Mouse (Mus musculus) right cerebral cortex, postnatal 25 days (tissue): ENCODE results near the gene Rufy3.

Source experiments
- DNase-seq: peaks from one replicate; pipeline ENCODE4 v3.0.0; 2022

Rufy3 gene

DNA sequence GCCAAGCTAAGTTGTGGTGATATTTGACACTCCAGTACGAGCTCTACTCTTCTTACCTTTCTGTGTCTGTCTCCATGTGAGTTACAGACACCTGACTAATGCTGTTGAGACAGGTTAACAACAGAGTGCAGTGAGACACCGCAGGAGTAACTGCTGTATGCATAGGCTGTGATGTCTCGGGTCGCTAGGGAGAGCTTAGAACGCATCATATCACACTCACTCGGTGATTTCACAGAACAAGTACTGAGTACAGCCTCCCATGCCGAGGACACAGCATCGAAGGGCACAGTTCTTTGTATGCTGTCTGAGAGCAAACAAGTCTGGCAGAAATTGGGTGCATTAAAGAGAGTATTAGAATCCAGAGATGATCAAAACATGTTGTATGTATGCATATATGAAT is 65.1 kb downstream of the Rufy3 start:
- no peak for DNase-seq

DNA sequence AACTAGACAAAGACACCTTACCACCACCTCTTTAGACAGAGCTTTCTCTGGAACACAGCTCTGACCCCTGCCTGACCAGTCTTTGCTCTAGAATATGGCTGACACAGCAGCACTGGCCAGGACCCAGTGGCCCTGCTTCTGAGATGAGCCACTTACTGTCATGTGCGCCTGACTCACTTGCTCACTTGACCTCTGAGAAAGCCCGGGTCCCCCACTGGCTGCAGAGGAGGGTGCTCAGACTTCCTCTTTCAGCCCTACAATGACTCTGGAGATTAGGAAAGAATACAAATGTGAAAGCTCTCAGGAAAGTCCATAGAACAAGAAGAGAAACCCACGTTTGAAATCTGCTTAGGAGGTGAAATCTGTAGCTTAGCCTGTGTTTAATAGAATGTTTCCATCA is 66.0 kb downstream of the Rufy3 start:
- no peak for DNase-seq

DNA sequence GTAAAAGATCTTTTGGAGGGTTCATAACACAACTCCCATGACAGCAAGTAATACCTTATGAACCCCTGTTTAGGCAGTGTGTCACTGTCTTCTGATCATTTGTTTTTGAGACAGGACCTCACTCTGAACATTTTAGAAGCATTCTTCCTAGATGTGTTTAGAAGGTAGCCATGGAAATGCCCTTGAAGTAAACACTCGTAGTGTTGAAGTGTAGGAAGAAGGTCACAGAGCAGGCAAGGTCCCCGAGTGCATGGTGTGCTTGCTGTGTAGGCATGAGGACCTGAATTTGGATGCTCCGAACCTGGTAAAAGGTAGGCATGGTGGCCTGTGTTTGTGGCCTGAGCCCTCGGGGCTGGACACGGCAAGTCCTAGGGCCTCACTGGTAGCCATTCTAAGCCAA is 66.7 kb downstream of the Rufy3 start:
- DNase-seq: no peak

DNA sequence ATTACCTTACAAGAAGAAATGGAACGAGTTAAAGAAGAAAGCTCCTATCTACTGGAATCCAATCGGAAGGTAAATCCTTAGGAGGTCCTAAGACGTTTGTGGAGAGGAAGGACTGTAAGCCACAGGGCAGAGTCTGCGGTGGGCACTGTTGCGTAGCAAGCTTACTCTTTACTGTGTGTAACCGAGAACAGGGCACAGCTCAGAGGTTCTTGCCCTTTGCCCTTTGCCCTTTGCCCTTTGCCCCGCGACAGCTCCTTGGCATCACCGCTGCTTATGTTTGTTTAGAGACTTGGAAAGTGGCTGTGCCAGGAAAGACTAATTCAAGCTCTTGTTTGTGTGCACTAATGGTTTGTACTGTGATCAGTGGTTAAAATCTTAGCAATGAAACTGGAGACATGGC is 67.6 kb downstream of the Rufy3 start:
- DNase-seq: no peak

DNA sequence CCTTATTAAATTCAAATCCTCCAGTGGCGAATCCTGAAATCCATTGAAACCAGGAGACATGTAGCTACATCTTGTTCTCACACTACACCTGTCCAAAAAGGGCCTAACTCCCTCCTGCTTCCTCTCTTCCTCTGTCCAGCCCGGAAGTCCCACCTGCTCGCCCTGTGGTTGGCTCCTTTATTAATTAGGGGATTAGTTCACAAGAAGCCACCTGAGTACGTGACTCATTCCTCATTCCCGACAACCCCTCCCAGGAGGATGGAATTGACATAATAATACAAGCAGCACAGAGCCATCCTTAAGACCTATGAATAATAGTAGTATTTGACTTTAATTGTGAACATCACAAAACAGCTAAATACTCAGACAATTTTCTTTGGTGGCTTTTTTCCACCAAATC is 69.2 kb downstream of the Rufy3 start:
- no peak for DNase-seq

DNA sequence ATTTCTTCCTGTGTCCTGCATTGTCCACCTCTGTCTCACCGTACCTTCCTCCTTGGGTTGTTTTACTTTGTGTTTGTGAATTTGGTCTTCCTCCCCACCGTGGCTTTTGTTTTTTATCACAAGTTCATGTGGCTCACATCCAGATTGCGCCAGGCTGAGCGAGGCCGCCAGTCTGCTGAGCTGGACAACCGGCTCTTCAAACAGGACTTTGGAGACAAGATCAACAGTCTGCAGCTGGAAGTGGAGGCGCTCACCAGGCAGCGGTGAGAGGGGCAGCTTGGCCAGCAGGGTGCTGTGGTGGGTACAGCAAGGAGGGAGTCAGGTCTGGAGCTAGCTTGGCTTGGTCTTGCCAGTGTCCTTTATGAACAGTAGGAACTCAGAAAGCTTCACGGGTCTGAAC is 77.9 kb downstream of the Rufy3 start:
- DNase-seq: no peak

DNA sequence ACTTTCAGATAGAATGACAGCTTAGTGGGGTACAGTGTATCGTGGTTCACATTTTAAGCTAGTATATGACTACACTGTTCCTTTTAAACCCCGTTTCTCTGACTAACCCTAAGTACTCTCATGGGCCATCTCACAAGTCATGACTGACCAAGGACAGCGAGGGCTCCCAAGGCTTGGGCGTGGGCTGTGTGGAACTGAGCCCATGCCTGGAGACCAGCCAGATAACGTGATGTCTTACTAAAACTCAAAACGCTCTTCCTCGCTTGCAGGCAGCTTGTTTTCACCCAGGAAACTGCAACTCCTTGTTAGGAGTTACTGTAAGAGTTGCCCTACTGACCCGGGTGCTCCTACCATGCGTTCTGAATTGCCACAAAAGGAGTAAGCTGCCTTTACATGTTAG is 78.7 kb downstream of the Rufy3 start:
- DNase-seq: no peak

DNA sequence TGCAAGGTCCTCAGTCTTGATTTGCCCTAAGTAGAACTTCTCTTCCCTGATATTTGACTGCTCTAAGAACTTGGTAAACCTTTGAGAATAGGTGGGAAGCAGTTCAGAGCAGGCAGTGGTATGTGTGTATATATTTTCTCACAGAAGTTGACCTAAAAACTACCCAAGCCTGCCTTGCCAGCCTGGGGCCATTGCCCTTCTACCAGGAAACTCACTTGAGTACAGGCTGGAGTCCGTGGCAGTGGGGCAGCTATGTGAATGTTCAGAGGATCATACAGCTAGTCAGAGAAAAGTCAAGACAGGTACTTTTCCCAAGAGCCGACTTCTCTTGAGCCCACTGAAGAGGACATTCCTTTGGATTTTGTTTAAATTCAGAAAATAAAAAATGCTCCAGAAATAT is 80.1 kb downstream of the Rufy3 start:
- DNase-seq: no peak

DNA sequence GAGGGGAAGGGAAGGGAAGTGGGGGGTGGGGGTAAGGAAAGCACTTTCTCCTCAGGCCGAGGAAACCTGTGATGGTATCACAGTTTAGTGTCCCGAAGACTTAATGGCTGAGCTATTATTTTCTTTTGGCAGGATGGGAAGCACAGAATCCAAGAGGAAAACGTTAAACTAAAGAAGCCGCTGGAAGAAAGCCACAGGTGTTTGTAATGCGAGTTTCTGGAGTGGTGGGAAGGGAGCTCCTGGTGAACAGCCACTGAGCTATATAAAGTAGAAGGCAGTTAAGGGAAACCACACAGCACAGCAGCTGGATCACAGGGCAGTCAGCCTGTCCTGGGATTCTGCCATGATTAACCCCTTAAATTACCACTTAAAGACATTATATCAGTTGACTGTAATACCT is 80.6 kb downstream of the Rufy3 start:
- no peak for DNase-seq

DNA sequence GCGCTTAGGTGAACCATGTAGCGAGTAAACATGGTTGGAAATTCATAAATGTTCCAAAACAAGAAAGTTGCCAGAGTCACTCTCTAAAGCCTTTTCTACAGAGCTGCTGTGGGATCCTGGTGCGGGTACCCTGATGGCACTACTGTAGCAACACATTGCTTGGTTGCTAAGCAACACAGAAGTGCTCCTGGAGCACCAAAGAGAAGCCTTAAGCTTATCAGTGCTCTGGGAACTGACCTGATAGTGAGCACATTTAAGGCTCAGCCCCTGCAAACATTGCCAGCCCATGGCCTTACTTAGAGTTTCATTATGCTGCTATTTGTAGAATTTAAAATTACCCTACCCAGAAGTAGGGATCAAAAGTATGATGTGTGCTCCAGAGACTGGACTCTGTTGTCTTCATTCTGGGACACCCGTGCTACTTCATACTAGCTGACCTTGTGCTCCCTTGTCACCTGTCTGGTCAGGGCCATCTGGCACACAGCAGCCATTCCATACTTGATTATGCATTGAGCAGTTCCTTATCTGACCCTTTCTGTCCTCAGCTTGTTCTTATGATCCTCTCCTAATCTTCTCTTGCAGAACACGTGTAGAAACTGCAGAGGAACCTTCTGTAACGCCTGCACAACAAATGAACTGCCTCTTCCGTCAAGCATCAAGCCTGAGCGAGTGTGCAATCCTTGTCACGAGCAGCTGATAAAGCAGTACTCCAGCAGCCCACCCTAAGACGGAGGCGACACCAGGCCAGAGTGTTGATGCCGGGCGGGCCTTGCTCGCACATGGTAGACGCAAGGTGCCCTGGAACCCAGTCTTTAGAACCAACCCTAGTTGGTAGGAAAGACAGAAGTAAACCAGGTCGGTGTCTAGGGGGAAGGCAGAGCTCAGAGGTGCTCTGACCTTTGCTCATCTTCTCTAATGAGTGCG is 84.7 kb downstream of the Rufy3 start:
- no peak for DNase-seq

DNA sequence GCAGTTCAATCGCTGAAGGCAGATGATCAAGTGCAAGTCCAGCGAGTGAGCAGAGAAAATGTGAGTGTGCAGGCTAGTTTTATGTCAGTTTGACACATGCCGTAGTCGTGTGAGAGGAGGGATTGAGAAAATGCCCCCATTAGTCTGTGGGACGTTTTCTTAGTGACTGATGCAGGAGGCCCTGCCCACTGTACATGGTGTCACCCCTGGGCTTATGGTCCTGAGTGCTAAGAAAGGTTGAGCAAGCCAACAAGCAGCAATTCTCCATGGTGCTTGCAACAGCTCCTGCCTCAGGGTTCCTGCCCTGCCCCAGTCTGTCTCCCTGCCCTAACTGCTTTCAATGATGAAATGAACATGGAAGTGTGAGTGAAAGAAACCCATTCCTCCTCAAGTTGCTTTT is 87.7 kb downstream of the Rufy3 start:
- no peak for DNase-seq

DNA sequence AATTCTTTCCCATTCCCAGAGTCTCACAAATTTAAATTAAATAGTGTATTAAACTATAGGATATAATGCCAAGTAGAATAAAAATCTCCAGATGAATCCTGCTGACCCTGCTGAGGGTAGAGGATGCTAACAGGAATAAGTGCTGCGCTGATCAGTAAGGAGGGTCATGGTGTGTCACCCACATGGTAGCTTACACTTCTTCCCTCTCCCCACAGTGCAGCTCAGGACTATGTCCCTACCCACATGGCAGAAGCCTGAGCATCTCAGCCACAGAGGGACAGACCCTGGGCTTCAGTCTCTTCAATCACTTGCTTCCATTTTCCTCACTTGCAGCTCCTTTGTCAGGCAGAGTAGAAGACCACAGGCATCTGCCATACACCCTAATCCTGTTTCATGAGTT is 93.0 kb downstream of the Rufy3 start:
- DNase-seq: no peak

DNA sequence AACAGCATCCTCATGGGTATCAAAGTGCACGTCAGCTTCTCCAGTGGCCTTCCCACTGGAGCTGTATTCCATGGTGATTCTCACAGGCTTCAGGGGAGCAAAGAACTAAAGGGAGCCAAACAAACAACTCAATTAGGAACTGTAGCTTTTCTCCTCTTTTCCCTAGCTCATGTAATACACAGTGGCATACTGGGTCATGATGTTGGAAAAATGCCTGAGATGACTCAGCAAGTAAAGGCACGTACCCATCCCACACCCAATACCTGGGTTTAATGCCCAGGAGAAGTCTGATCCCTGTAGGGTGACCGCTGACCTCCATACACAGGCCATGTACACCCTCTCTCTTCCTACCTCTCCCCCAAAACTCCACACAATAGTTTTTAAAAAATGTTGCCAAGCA is 98.3 kb downstream of the Rufy3 start:
- DNase-seq: no peak

DNA sequence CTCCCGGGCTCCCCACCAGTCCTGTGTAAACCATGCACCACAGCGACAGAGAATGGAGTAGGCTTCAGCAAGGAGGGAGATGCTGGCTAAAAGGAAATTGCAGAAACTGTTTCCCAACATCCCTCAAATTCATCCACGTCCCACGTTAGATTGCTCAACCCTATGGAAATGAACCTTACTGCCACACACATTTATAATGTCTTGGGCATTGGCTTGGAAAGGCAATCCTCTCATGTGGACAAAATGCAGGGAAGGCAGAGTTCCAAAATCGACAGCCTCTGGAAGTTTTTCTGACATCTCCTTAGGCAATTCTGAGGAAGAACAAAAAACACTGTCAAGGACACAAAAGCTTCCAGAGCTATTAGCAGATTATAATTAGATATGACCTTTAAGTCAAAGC is 99.0 kb downstream of the Rufy3 start:
- DNase-seq: no peak

DNA sequence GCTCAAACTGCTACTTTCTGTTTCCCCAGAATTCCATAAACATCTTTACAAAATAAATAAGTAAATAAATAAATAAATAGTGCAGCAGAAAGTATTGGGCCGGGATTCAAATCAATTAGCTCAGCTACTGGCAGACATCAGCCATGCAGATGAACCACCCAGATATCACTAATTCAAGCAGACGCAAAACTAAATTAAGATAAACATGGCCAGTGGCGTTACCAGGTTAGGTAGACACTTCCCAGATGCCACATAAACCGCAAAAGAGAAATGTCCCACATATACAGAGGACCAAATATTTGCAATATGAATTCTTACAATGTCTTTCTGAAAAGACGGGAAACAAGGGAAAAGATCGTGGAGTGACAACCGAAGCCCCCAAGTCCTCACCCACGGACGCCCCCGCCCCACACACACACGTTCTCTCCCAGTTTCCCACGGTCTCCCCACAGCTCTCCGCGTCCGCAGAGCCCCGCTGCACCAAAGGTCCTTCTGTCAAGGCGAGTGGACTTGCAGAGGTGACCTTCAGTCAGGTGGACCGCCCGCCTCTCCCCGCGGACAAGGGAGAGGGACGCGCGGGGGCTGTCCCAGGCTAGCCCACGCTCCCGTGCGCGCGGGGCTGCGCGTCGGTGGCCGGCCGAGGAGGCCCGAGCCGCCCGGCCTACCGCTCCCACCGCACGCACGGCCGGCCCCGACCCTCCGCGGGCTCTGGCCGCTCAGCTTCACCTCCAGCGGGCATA is 110.0 kb downstream of the Rufy3 start:
- peak; percentile 41 for DNase-seq

DNA sequence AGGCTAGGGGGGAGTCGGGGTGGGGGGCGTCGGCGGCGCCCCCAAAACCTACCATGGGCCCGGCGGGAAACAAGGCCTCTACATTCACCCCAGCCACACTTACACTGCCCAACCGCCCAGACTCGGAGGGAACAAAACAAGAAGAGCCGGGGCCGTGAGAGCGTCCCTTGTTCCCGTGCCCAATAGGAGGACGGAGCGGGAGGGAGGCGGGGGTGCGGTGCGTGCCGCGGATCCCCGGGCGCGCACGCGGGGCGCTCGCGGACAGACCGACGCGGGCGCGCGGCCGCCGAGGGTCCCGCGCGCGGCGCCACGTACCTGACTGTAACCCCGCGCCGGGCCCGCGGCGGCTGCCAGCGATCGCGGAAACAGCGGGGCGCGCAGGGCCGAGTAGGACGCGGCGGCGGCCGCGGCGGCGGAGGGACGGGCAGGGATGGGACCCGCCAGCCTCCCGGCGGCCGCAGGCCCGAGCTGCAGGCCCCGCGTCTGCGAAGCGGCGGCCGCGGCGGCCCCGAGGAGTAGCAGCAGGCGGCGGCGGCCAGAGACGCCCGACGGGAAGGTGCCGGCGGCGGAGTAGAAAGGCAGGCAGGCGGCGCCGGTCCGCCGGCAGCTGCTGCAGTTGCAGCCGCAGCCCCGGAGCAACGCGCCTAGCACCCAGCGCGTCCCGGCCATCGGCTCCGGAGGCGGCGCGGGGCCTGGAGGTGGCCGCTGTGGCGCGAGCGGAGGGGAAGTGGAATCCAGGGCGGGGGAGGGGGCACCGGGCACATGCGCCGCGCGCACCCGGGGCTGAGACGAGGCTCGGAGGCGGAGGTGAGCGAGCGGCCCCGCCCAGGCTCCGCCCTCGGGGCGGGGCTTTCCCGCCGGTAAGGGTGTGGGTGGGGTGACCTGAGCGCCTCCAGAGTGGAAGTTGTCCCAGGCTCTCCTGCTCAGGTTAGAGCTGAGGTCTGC is 110.9 kb downstream of the Rufy3 start, which contains the start of gene Grsf1:
Grsf1 (minus strand) TSS at position 729 of the 945 bp plus-strand sequence.
- peak; percentile 90 for DNase-seq

DNA sequence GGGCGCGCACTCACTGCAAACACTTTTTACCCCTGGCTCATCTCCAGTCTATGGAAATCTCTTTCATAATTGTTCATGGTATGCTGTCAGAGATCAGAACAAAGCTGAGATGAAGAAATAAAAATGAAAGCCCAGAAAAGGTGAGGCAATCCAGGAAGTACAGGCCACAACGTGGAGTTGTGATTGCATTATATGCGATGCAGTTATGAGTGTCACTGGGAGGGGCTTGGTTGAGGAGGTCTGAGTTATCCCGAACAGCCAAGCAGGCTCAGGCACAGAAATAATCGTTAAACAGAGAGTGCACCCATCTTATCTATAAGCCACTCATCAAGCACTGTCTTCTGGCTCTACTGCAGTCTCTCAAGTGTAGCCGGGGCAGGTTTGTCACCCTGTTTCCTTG is 114.1 kb downstream of the Rufy3 start:
- no peak for DNase-seq

DNA sequence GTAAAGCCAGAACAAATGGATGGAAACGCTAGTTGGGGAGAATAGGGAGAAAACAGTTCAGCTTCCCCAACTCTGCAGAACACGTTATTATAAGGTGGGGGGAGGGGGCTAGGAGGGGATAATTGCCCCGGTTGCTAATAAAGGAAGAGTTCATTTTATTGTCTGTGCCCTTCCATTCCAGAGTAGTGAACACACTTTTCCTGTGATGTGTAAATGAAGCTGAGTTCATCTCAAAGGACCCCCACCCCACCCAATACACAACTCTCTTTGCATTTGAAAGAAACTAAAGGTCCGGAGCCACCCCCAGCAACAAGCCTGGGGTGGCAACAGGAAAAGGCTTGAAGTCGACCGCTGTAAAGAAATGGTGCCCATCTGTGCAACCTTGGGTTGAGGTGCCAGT is 114.5 kb downstream of the Rufy3 start:
- no peak for DNase-seq

DNA sequence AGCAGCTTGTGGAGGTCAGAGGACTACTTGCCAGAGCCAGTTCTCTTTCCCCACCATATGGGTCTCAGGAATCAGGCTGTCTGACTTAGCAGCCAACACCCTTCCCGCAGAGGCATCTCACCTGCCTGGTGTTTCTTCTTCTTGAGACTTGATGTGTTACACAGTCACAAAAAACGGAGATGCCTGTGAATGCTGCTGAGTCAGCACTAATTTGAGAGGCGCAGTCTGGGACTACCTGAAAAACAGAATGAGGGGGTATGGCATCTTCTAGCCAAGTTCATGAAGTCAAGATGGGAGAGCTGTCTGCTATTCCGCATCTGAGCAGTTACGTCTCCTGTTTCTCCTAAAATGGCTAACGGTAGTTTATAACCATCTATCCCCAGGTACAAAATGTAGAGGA is 115.7 kb downstream of the Rufy3 start:
- DNase-seq: no peak

DNA sequence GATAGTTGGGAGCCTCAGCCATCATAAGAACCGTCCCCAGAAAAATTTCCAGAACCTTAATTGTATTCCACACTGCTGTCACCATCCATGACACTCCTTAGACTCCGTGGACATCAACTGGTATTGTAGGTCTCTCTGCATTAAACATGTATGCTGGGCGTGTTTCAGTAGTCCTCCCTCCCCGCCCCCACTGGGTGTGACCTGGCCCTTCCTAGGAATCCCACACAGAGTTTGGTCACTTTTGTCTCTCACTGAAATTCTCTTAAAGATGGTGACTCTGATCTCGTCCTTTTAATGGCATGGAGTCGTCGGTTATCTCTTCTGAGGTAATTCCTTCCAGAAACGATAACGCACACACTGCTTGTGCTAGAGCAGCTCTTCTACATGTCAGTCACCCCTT is 118.9 kb downstream of the Rufy3 start:
- DNase-seq: no peak

DNA sequence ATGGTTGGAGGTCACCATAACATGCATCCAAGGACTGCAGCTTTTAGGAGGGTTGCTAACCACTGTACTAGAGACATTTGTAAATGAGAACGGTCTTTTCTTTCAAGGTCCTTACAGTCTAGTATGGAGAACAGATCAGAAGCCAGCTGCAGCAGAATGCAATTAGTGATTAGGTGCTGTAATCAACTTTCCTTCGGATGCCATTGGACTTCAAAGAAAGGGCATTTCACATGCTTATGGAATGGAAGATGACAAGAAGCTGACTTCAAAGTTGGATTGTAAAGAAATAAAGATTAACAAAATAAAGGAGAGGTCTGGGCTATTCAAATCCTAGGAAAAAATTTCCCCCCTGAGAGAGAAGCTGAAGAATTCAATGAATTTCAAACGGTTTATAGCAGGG is 119.4 kb downstream of the Rufy3 start:
- DNase-seq: no peak

DNA sequence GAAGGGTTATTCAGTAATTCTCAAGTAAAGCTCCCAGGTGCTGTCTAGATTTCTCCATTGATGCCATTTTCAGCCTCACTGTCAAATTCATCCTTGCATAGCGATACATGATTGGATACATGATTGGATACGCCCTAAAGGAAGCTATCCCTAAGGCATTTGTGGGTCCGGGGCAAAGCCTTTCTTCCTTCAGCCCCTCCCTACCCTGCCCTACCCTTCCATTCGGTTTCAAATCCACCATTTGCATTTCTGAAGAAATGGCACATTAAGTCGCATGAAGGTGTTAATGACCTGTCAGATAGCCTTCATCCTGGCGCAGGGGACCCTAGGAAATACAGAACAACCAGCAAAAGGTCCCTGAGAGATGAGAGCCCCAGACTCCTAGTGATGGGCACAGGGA is 120.5 kb downstream of the Rufy3 start:
- DNase-seq: no peak

DNA sequence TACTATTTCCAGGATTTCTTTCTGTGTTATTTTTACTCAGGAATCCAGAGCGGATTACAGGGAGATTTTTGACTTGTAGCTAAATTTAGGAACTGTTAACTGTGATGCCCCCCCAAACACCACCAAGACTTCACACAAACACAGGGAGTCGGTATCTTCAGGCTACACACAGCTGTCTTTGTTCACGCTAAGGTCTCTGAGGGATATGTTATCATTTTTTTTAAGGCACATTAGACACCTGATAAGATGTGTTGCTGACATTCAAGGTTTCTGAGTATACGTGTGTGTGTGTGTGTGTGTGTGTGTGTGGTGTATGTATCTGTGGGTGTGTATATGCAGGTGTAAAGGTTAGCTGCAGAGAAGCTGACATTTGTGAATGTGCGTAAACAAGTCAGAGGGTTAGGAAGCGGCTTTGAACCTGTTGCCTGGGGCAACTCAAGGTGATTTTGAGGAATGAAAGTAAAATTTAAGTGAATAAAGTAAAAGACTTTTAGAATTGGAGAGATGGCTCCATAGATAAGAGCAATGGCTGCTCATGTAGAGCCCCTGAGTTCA is 121.0 kb downstream of the Rufy3 start:
- no peak for DNase-seq
